Mouse (Mus musculus): ENCODE measurements at regions not wholly inside any gene's neighbourhood (a gene's known extent, or its start where the extent isn't known, plus 50 kb on each side); places are given as distances from the start of the nearest gene placed in this dataset.

DNA sequence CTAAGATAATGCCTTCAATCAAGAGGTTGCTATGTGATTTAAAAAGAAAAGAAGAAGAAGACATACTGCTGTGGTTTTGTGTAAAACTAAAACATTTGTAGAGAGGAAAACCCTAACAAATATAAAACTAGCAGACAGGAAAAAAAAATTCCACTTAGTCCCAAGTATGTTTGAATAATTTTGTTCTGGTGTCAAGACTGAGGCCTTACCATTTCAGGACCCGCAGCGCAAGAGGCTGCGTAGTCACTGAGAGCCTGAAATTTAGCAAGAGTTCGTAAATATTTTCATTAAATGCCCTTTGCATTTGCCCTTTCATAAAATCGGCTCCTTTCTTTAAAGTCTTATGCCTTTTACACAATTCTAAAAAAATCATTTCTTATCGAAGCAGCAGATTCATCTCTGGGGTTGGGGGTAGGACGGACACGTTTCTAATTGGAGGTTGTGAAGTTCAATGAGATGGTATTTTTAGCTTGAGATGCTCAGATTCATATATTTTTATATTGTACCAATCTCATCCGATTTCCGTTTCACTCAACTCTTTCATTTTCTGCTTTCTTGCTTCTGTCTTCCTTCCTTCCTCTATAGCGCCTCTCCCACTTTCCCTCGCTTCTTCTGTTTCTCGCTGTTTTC is 222.6 kb downstream of the Mef2c start:
- no peak for TF ChIP-seq HCFC1 (IDR thresholded peaks at IDR 0.05; ENCODE audit: borderline replicate concordance, insufficient read depth, low read length)
- no peak for TF ChIP-seq ZNF384 (IDR thresholded peaks at IDR 0.05; ENCODE audit: low read depth, low read length)
- no peak for TF ChIP-seq MAFK (IDR thresholded peaks at IDR 0.05; ENCODE audit: insufficient read depth, low read depth, low read length)
- TF ChIP-seq ZC3H11A (IDR thresholded peaks at IDR 0.05; ENCODE audit: borderline replicate concordance, low read depth, low read length), result no peak
